Mouse (Mus musculus) megakaryocyte-erythroid progenitor cell, adult 5-6 weeks (primary cell): ENCODE data around the gene Crisp2. TPM values are rescaled to one million over a fixed set of nuclear protein-coding genes. Genes with fewer than 3 reads are reported as not detected.
"Not testable (repeated sequence)": the region's sequence is repeated elsewhere in the genome, so short reads cannot be mapped to it uniquely, and the experiment has no call there.

Experiments used
- ATAC-seq: replicated peaks from 2 replicates; pipeline ENCODE4 v1.8.0; 2016; ENCODE audit warnings: mild to moderate bottlenecking, inconsistent platforms; ENCODE audit not compliant: severe bottlenecking, poor library complexity, low FRiP score, low TSS enrichment
- total RNA-seq, 2 experiments: library from RNA; stranded (forward) in 1 of 2; stranded (reverse) in 1 of 2; fragments of 200-1000, 215-1000 nt in 1 of 2; fragments of >200 nt in 1 of 2; fragmentation: Nextera tagmentation in 1 of 2; gene quantifications; 2 replicates each; pipeline ENCODE4 v1.2.3; 2014 to 2017

Gene Crisp2
- total RNA-seq, 2 experiments from 2014 or later, result not detected

GRCm38 (mm10) chr17:40726820-40727219 is 80.0 kb downstream of the Crisp2 start, which contains the start of gene Esp1:
Gene Esp1, plus strand, starts transcription at chr17:40727120.
- no peak for ATAC-seq

- ATAC-seq, result not testable (repeated sequence)
Observed at GRCm38 (mm10) chr17:40717055-40717454, 89.7 kb downstream of the Crisp2 start.

GRCm38 (mm10) chr17:40716273-40716672 is 90.5 kb downstream of the Crisp2 start:
- ATAC-seq, result no peak

Other genes with a start within 250 kb of the Crisp2 start
- gene Esp6, start 245.5 kb downstream of the Crisp2 start, total RNA-seq (2014; fragmentation: Nextera tagmentation), result not detected in 2 replicates
- not detected in 2 replicates for gene Esp6, start 245.5 kb downstream of the Crisp2 start, total RNA-seq (2017)
- not detected in 2 replicates for gene Esp4, start 208.4 kb downstream of the Crisp2 start, total RNA-seq (2014; fragmentation: Nextera tagmentation)
- gene Esp4, start 208.4 kb downstream of the Crisp2 start, total RNA-seq (2017), result not detected in 2 replicates
- not detected in 2 replicates for gene Esp3, start 174.9 kb downstream of the Crisp2 start, total RNA-seq (2014; fragmentation: Nextera tagmentation)
- not detected in 2 replicates for gene Esp3, start 174.9 kb downstream of the Crisp2 start, total RNA-seq (2017)
- gene Esp1, start 79.9 kb downstream of the Crisp2 start, total RNA-seq (2014; fragmentation: Nextera tagmentation), result not detected in 2 replicates
- not detected in 2 replicates for gene Esp1, start 79.9 kb downstream of the Crisp2 start, total RNA-seq (2017)
- gene Rhag, start 4.1 kb upstream of the Crisp2 start, total RNA-seq (2014; fragmentation: Nextera tagmentation), result 98.6 and 128 TPM in 2 replicates
- 54.1 and 79.9 TPM in 2 replicates for gene Rhag, start 4.1 kb upstream of the Crisp2 start, total RNA-seq (2017)
- 1.9 and 4.0 TPM in 2 replicates for gene 9130008F23Rik, start 73.6 kb upstream of the Crisp2 start, total RNA-seq (2014; fragmentation: Nextera tagmentation)
- 0.84 and 14.3 TPM in 2 replicates for gene 9130008F23Rik, start 73.6 kb upstream of the Crisp2 start, total RNA-seq (2017)
- not detected in 2 replicates for gene Glyatl3, start 107.3 kb upstream of the Crisp2 start, total RNA-seq (2014; fragmentation: Nextera tagmentation)
- gene Glyatl3, start 107.3 kb upstream of the Crisp2 start, total RNA-seq (2017), result not detected in 2 replicates
- 16.6 and 22.1 TPM in 2 replicates for gene Mut, start 127.7 kb upstream of the Crisp2 start, total RNA-seq (2014; fragmentation: Nextera tagmentation)
- gene Mut, start 127.7 kb upstream of the Crisp2 start, total RNA-seq (2017), result 47.6 and 57.7 TPM in 2 replicates
- gene Cenpq, start 128.0 kb upstream of the Crisp2 start, total RNA-seq (2014; fragmentation: Nextera tagmentation), result 40.4 and 48.2 TPM in 2 replicates
- gene Cenpq, start 128.0 kb upstream of the Crisp2 start, total RNA-seq (2017), result 63.6 and 67.0 TPM in 2 replicates